ENCODE assay signal across 9 mouse cellular contexts in genomic region chr2:154475861-154476260, GRCm38 (mm10).
"Had no signal": no experiment of that assay in that cellular context is flagged by ENCODE, and none has a peak within 500 bp of the region (broad histone marks: within the 10 kb centered on the region; RNA-seq: fewer than 3 reads in every experiment).

No protein-coding gene starts in this region.

- DNase-seq: kidney, postnatal 25 days; layer of hippocampus, adult 9-11 months; liver, postnatal 0 days; lung, embryonic 14.5 days; right cerebral cortex, adult 18-20 months; right cerebral cortex, postnatal 14 days; right cerebral cortex, postnatal 4 days; spleen, adult 18-20 months; thymus, postnatal 25 days had no signal
